Mouse (Mus musculus) heart, embryonic 12.5 days (tissue): ENCODE results near the gene Cacna2d4. TPM values are rescaled to one million over a fixed set of nuclear protein-coding genes. Genes with fewer than 3 reads are reported as not detected.

ENCODE experiments used
- ATAC-seq: fragments of 200-750 bp; cut with Nextera tagmentation; 2 replicates; pipeline ENCODE4 v1.8.0; 2017; ENCODE audit warnings: moderate TSS enrichment, moderate library complexity; ENCODE audit not compliant: insufficient number of reproducible peaks, low FRiP score
- H3K27ac ChIP-seq: fragments of 300-500 bp; sonication (generic); 2 replicates; pipeline ENCODE4 v1.5.1; 2016; ENCODE audit warnings: mild to moderate bottlenecking, moderate library complexity; ENCODE audit not compliant: poor library complexity, severe bottlenecking
- H3K27me3 ChIP-seq: fragments of 300-500 bp; sonication (generic); replicated peaks from 2 replicates; pipeline ENCODE4 v1.6.1; 2016; ENCODE audit warnings: mild to moderate bottlenecking, moderate library complexity
- H3K36me3 ChIP-seq: fragments of 300-500 bp; sonication (generic); 2 replicates; pipeline ENCODE4 v1.6.1; 2016; ENCODE audit warnings: mild to moderate bottlenecking, moderate library complexity
- H3K4me1 ChIP-seq: fragments of 300-500 bp; sonication (generic); replicated peaks from 2 replicates; pipeline ENCODE4 v1.6.1; 2016; ENCODE audit warnings: mild to moderate bottlenecking
- H3K4me2 ChIP-seq: fragments of 300-500 bp; sonication (generic); 2 replicates; pipeline ENCODE4 v1.6.1; 2016; ENCODE audit warnings: mild to moderate bottlenecking, moderate library complexity
- H3K4me3 ChIP-seq: fragments of 300-500 bp; sonication (generic); 2 replicates; pipeline ENCODE4 v1.5.1; 2016; ENCODE audit warnings: mild to moderate bottlenecking
- H3K9ac ChIP-seq: fragments of 300-500 bp; sonication (generic); 2 replicates; pipeline ENCODE4 v1.6.1; 2016; ENCODE audit warnings: mild to moderate bottlenecking, moderate library complexity
- H3K9me3 ChIP-seq: fragments of 300-500 bp; sonication (generic); replicated peaks from 2 replicates; pipeline ENCODE4 v1.6.1; 2016; ENCODE audit warnings: mild to moderate bottlenecking, moderate library complexity
- WGBS: fragments of 180-500 bp; shearing (Covaris S2); methylation state at CpG from one replicate; pipeline ENCODE4 v1.1.7; 2016; 5-methylcytosine and 5-hydroxymethylcytosine counted together
- polyA plus RNA-seq: library from polyadenylated mRNA; unstranded; fragments of >200 nt; fragmentation: Nextera tagmentation; extraction: Ambion mirVana; gene quantifications from 2 replicates; pipeline ENCODE4 v1.2.1, GENCODE M21; 2016

The Cacna2d4 gene
- polyA plus RNA-seq, 1 experiment from 2014 or later: not detected

GRCm38 (mm10) chr6:119310176-119310575, 73.8 kb downstream of the Cacna2d4 start:
- H3K4me2 ChIP-seq: no peak overlapping the region
- no peaks in the 10 kb centered on the region for H3K36me3 ChIP-seq
- ATAC-seq: no peak
- H3K4me3 ChIP-seq: no peak overlapping the region
- H3K9me3 ChIP-seq: no peaks in the 10 kb centered on the region
- H3K27me3 ChIP-seq: peaks cover 42% of the 10 kb centered on the region
- no peak overlapping the region for H3K27ac ChIP-seq
- 58% methylated on average over 9 of the region's 9 CpGs for WGBS
- H3K9ac ChIP-seq: no peak overlapping the region
- no peaks in the 10 kb centered on the region; the same call in 1 of the 2 replicates for H3K4me1 ChIP-seq

- Histone ChIP-seq H3K4me2 (no peak overlapping the region), H3K36me3 (no peaks in the 10 kb centered on the region), H3K27me3 (peaks cover 50% of the 10 kb centered on the region), H3K27ac (no peak overlapping the region), H3K9me3 (no peaks in the 10 kb centered on the region), H3K4me3 (no peak overlapping the region), H3K9ac (no peak overlapping the region), H3K4me1 (no peaks in the 10 kb centered on the region; the same call in 1 of the 2 replicates)
- no peak for ATAC-seq
- 75% methylated on average over 6 of the region's 6 CpGs for WGBS
Measured at GRCm38 (mm10) chr6:119312381-119312780, 76.1 kb downstream of the Cacna2d4 start.

GRCm38 (mm10) chr6:119313096-119313495, 76.8 kb downstream of the Cacna2d4 start:
- WGBS: 50% methylated on average over 3 of the region's 3 CpGs
- no peak overlapping the region for H3K4me3 ChIP-seq
- H3K9me3 ChIP-seq: no peaks in the 10 kb centered on the region
- no peaks in the 10 kb centered on the region for H3K36me3 ChIP-seq
- peaks cover 52% of the 10 kb centered on the region for H3K27me3 ChIP-seq
- H3K27ac ChIP-seq: no peak overlapping the region
- H3K9ac ChIP-seq: no peak overlapping the region
- no peaks in the 10 kb centered on the region; the same call in 1 of the 2 replicates for H3K4me1 ChIP-seq
- H3K4me2 ChIP-seq: no peak overlapping the region
- no peak for ATAC-seq

- no peak overlapping the region for H3K4me3 ChIP-seq
- no peak overlapping the region for H3K4me2 ChIP-seq
- peaks cover 49% of the 10 kb centered on the region for H3K27me3 ChIP-seq
- no peaks in the 10 kb centered on the region for H3K9me3 ChIP-seq
- H3K9ac ChIP-seq: no peak overlapping the region
- WGBS: 47% methylated on average over 14 of the region's 14 CpGs
- H3K4me1 ChIP-seq: no peaks in the 10 kb centered on the region; the same call in 1 of the 2 replicates
- no peaks in the 10 kb centered on the region for H3K36me3 ChIP-seq
- no peak overlapping the region for H3K27ac ChIP-seq
- ATAC-seq: no peak; the same call in 1 of the 2 replicates
Measured at GRCm38 (mm10) chr6:119313588-119314375, 77.5 kb downstream of the Cacna2d4 start.

- 36% methylated on average over 7 of the region's 7 CpGs for WGBS
- Histone ChIP-seq H3K36me3 (no peaks in the 10 kb centered on the region), H3K4me2 (no peak overlapping the region), H3K9ac (no peak overlapping the region), H3K9me3 (peaks cover 6% of the 10 kb centered on the region; the same call in 1 of the 2 replicates), H3K4me3 (no peak overlapping the region), H3K27me3 (peaks cover 39% of the 10 kb centered on the region), H3K27ac (no peak overlapping the region), H3K4me1 (no peaks in the 10 kb centered on the region; the same call in 1 of the 2 replicates)
- no peak for ATAC-seq
Measured at GRCm38 (mm10) chr6:119314751-119315476, 78.6 kb downstream of the Cacna2d4 start.

GRCm38 (mm10) chr6:119318732-119319131, 82.4 kb downstream of the Cacna2d4 start:
- Histone ChIP-seq H3K36me3 (no peaks in the 10 kb centered on the region), H3K27ac (no peak overlapping the region), H3K9me3 (peaks cover 6% of the 10 kb centered on the region; the same call in 1 of the 2 replicates), H3K4me3 (no peak overlapping the region), H3K4me2 (no peak overlapping the region), H3K4me1 (no peaks in the 10 kb centered on the region; the same call in 1 of the 2 replicates), H3K9ac (no peak overlapping the region), H3K27me3 (peaks cover 60% of the 10 kb centered on the region)
- WGBS: 85% methylated on average over 9 of the region's 9 CpGs
- no peak for ATAC-seq

- no peak for ATAC-seq
- H3K9me3 ChIP-seq: peaks cover 6% of the 10 kb centered on the region; the same call in 1 of the 2 replicates
- no peaks in the 10 kb centered on the region for H3K36me3 ChIP-seq
- H3K27me3 ChIP-seq: peaks cover 60% of the 10 kb centered on the region
- no peak overlapping the region for H3K9ac ChIP-seq
- no peak overlapping the region for H3K4me3 ChIP-seq
- WGBS: 82% methylated on average over 2 of the region's 2 CpGs
- no peaks in the 10 kb centered on the region; the same call in 1 of the 2 replicates for H3K4me1 ChIP-seq
- H3K4me2 ChIP-seq: no peak overlapping the region
- H3K27ac ChIP-seq: no peak overlapping the region
Measured at GRCm38 (mm10) chr6:119319358-119319757, 83.0 kb downstream of the Cacna2d4 start.

GRCm38 (mm10) chr6:119320481-119320880, 84.2 kb downstream of the Cacna2d4 start:
- H3K9ac ChIP-seq: no peak overlapping the region
- H3K27ac ChIP-seq: no peak overlapping the region
- 25% methylated on average over 16 of the region's 16 CpGs for WGBS
- peaks cover 63% of the 10 kb centered on the region for H3K27me3 ChIP-seq
- H3K4me3 ChIP-seq: no peak overlapping the region
- H3K4me1 ChIP-seq: no peaks in the 10 kb centered on the region; the same call in 1 of the 2 replicates
- H3K9me3 ChIP-seq: peaks cover 6% of the 10 kb centered on the region; the same call in 1 of the 2 replicates
- ATAC-seq: no peak
- H3K4me2 ChIP-seq: no peak overlapping the region
- H3K36me3 ChIP-seq: no peaks in the 10 kb centered on the region

- ATAC-seq: no peak
- Histone ChIP-seq H3K27me3 (peaks cover 70% of the 10 kb centered on the region), H3K9me3 (peaks cover 6% of the 10 kb centered on the region; the same call in 1 of the 2 replicates), H3K9ac (no peak overlapping the region), H3K27ac (no peak overlapping the region), H3K4me2 (no peak overlapping the region), H3K4me1 (no peaks in the 10 kb centered on the region; the same call in 1 of the 2 replicates), H3K36me3 (no peaks in the 10 kb centered on the region), H3K4me3 (no peak overlapping the region)
- 69% methylated on average over 7 of the region's 7 CpGs for WGBS
Measured at GRCm38 (mm10) chr6:119321752-119322151, 85.4 kb downstream of the Cacna2d4 start.

GRCm38 (mm10) chr6:119324776-119325175, 88.5 kb downstream of the Cacna2d4 start:
- no peak for ATAC-seq
- 57% methylated on average over 10 of the region's 10 CpGs for WGBS
- H3K4me2 ChIP-seq: no peak overlapping the region

GRCm38 (mm10) chr6:119325978-119326377, 89.7 kb downstream of the Cacna2d4 start:
- no peaks in the 10 kb centered on the region for H3K9me3 ChIP-seq
- 65% methylated on average over 6 of the region's 6 CpGs for WGBS
- H3K27me3 ChIP-seq: peaks cover 97% of the 10 kb centered on the region
- H3K4me2 ChIP-seq: no peak overlapping the region
- peaks cover 27% of the 10 kb centered on the region for H3K4me1 ChIP-seq
- H3K4me3 ChIP-seq: no peak overlapping the region
- no peak overlapping the region for H3K9ac ChIP-seq
- ATAC-seq: peak; percentile 27; the same call in 1 of the 2 replicates
- no peaks in the 10 kb centered on the region for H3K36me3 ChIP-seq
- H3K27ac ChIP-seq: no peak overlapping the region

More at GRCm38 (mm10) chr6:119324776-119325175, 88.5 kb downstream of the Cacna2d4 start:
- Histone ChIP-seq H3K9me3 (no peaks in the 10 kb centered on the region), H3K27ac (no peak overlapping the region), H3K9ac (no peak overlapping the region), H3K4me3 (no peak overlapping the region), H3K36me3 (no peaks in the 10 kb centered on the region), H3K27me3 (peaks cover 94% of the 10 kb centered on the region), H3K4me1 (peaks cover 15% of the 10 kb centered on the region)
